Mouse (Mus musculus): Measurements from ENCODE around the gene Kifc5b.

DNA sequence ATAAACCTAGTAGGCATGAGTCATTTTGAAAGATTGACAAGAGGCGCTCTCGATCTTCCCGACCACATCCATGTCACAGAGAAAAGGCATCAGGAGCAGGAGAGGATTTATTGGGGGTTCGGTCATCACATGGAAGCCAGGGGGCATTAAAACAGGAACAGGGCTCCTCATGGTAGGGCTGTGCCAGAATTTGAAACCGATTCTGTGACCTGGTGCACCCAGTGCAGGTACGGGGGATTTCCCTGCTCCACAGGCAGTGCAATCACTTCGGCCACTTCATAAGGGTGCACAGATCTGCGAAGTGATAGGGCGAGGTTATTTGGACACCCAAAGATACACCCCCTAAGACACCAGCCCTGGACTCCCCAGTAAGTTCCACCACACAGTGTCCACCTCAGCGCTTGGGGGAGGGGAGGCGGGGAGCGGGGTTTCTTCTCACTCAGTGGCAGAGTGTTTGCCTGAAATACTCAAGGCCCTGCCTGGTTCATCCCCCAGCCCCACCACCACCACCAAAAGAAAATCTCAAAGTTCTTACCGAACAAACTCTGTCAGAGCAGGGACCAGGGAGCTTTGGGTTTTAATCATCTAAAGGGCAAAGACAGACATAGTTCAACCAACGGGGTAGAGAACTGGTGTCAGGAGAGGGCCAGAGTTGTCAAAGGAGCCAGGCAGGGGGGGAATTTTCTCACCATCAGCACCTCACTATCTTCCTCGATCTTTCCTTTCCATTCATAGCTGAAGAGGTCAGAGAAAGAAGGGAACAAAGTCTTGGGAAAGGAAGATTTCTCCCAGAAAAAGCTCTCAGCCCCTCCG lies 21.2 kb downstream of the Kifc5b start:
- TF ChIP-seq CEBPB (IDR thresholded peaks at IDR 0.05; ENCODE audit: insufficient read depth, poor library complexity, severe bottlenecking) (no peak), TCF12 (IDR thresholded peaks at IDR 0.05; ENCODE audit: insufficient read depth, poor library complexity, severe bottlenecking) (no peak)
